In the genomic region with DNA sequence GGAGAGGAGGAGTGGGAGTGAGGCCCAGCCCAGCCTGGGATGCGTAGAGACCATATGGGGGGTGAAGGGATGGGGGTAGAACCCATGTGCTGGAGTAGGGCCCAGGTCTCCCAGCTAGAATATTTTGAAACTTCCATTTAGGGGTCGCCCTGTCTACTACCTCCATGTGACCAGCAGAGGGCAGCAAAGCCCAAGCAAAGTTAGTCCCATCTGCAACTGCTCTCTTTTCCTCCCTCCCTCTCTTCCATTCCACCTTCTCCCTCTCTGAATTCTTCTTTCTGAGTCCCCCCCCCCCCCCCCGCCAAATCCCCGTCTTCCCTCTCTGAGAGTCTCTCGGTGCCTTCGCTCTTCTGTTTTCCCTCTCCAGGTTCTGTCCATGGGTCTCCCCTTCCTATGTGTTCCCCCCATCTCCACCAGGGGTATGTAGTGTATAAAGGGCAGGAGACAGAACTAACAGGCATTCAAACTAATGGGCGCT, we compare ENCODE assay signal across 8 mouse cellular contexts. TPM values are rescaled to one million over a fixed set of nuclear protein-coding genes. Genes with fewer than 3 reads are reported as not detected.
A peak's percentile ranks its signal among the peaks of the same experiment; 100 is the strongest.
DNase-seq lines count a peak whose midpoint lies in the region; TF ChIP-seq lines count a peak whose summit lies in the region.

No protein-coding gene starts in this region.

- peaks cover 55% of the 10 kb centered on the region for H3K27me3 ChIP-seq in embryonic facial prominence, embryonic 10.5 days (replicated peaks; ENCODE audit: low read depth, poor library complexity, severe bottlenecking)
- peaks cover 71% of the 10 kb centered on the region for H3K27me3 ChIP-seq in midbrain, embryonic 10.5 days (ENCODE audit: low read depth, poor library complexity, severe bottlenecking)
- H3K27me3 ChIP-seq in spleen, adult 2 months (ENCODE audit: control insufficient read depth, insufficient read depth, low read length), result no peaks in the 10 kb centered on the region

- H3K4me3 ChIP-seq in embryonic facial prominence, embryonic 10.5 days, result 0 out of 2 replicates have a peak overlapping the region, but pooled peaks have one; percentile 26
- peak overlapping the region; percentile 27; the same call in 1 of the 2 replicates for H3K4me3 ChIP-seq in midbrain, embryonic 10.5 days
- H3K4me3 ChIP-seq in spleen, adult 2 months (ENCODE audit: extremely low read depth, insufficient read depth, insufficient read length), result no peak overlapping the region

- no peaks in the 10 kb centered on the region; the same call in 1 of the 2 replicates for H3K4me1 ChIP-seq in embryonic facial prominence, embryonic 10.5 days
- peaks cover 13% of the 10 kb centered on the region for H3K4me1 ChIP-seq in midbrain, embryonic 10.5 days
- no peaks in the 10 kb centered on the region for H3K4me1 ChIP-seq in spleen, adult 2 months (ENCODE audit: control insufficient read depth, insufficient read depth, insufficient read length)

- no peaks in the 10 kb centered on the region for H3K36me3 ChIP-seq in embryonic facial prominence, embryonic 10.5 days (replicated peaks)
- no peaks in the 10 kb centered on the region for H3K36me3 ChIP-seq in midbrain, embryonic 10.5 days
- H3K36me3 ChIP-seq in spleen, adult 2 months (ENCODE audit: control insufficient read depth, insufficient read depth, low read length), result no peaks in the 10 kb centered on the region

- WGBS in embryonic facial prominence, embryonic 10.5 days, result 3% methylated on average over 6 of the region's 7 CpGs
- 5% methylated on average over 6 of the region's 7 CpGs for WGBS in midbrain, embryonic 10.5 days
- WGBS in spleen, adult 2 months, result 6% methylated on average over 6 of the region's 7 CpGs

- peak; percentile 75; the same call in 1 of the 2 replicates for TF ChIP-seq CTCF in spleen, adult 2 months (IDR thresholded peaks at IDR 0.05; ENCODE audit: extremely low read depth, insufficient read depth, insufficient read length, insufficient replicate concordance)

- no peaks in the 10 kb centered on the region for H3K9me3 ChIP-seq in embryonic facial prominence, embryonic 10.5 days
- no peaks in the 10 kb centered on the region for H3K9me3 ChIP-seq in midbrain, embryonic 10.5 days (replicated peaks)

- no peak for TF ChIP-seq POLR2A in spleen, adult 2 months (IDR thresholded peaks at IDR 0.05; ENCODE audit: low read depth, low read length)

- H3K27ac ChIP-seq in embryonic facial prominence, embryonic 10.5 days (replicated peaks), result no peak overlapping the region
- peak overlapping the region; percentile 46; the same call in 1 of the 2 replicates for H3K27ac ChIP-seq in midbrain, embryonic 10.5 days (replicated peaks)
- H3K27ac ChIP-seq in spleen, adult 2 months (ENCODE audit: insufficient read depth, low read length), result no peak overlapping the region

- DNase-seq in layer of hippocampus, postnatal 10 days (ENCODE audit: low spot score in 2 of 2), result peak; percentile 79
- DNase-seq in layer of hippocampus, postnatal 36 days, result no peak
- DNase-seq in adipocyte (ENCODE audit: low spot score), result peak; percentile 65
- peak; percentile 78 for DNase-seq in embryonic facial prominence, embryonic 10.5 days (ENCODE audit: low spot score)
- DNase-seq in heart, postnatal 10 days, result peak; percentile 56 to 81
- DNase-seq in kidney, postnatal 4 days, result peak; percentile 82 to 83
- DNase-seq in midbrain, embryonic 10.5 days (ENCODE audit: low spot score), result peak; percentile 78
- DNase-seq in spleen, adult 2 months (ENCODE audit: low read depth in 1 of 2, low spot score in 2 of 2), result peak in 1 of 2 experiments; percentile 45

- intact Hi-C loops in heart, postnatal 10 days (cut with DNase I), result loop anchor here (1.0 to 5.0 kb wide), 2 partner anchors 138 to 306 kb away; no protein-coding TSS in a partner anchor

RNA-seq across cellular contexts. Expression of a gene that starts 20.4 kb away (rescaled TPM):
- not detected for total RNA-seq in layer of hippocampus, postnatal 10 days (2021)
- total RNA-seq in layer of hippocampus, postnatal 36 days (2021), result not detected
- 5.1 and 22.0 TPM in 2 replicates for polyA plus RNA-seq in embryonic facial prominence, embryonic 10.5 days (2016; fragmentation: Nextera tagmentation; extraction: Ambion mirVana)
- total RNA-seq in heart, postnatal 10 days (2021), result not detected
- polyA plus RNA-seq in midbrain, embryonic 10.5 days (2016; fragmentation: Nextera tagmentation; extraction: Ambion mirVana), result 168 and 188 TPM in 2 replicates
- not detected in 2 replicates for polyA plus RNA-seq in spleen, adult 2 months (2012; rRNA removed)

Comparison
In these comparisons a context has a peak if more than half of its experiments do, and no peak if none do; other contexts are left out.
1. DNase-seq: peak in layer of hippocampus, postnatal 10 days (2 of 2), adipocyte (single experiment), embryonic facial prominence, embryonic 10.5 days (single experiment), heart, postnatal 10 days (2 of 2), kidney, postnatal 4 days (2 of 2) and midbrain, embryonic 10.5 days (single experiment); none in layer of hippocampus, postnatal 36 days (0 of 2).